Mouse (Mus musculus): ENCODE results near the gene Strap. TPM values are rescaled to one million over a fixed set of nuclear protein-coding genes. Genes with fewer than 3 reads are reported as not detected.

Gene Strap
- polyA plus RNA-seq, 1 experiment from 2014 or later = 188 TPM

GRCm38 (mm10) chr6:137771621-137772250, 36.9 kb downstream of the Strap start:
- H3K9me3 ChIP-seq (ENCODE audit: control insufficient read depth, low read length) = no peaks in the 10 kb centered on the region
- no peak overlapping the region for H3K27ac ChIP-seq (ENCODE audit: low read length)
- WGBS = 78% methylated on average over 3 of the region's 3 CpGs
- ATAC-seq = no peak
- H3K9ac ChIP-seq (replicated peaks; ENCODE audit: low read depth, low read length) = no peak overlapping the region
- H3K4me3 ChIP-seq (replicated peaks; ENCODE audit: low read length) = no peak overlapping the region
- no peaks in the 10 kb centered on the region for H3K27me3 ChIP-seq (replicated peaks; ENCODE audit: control insufficient read depth, insufficient read depth, low read length)
- H3K36me3 ChIP-seq (ENCODE audit: control insufficient read depth, insufficient read depth) = no peaks in the 10 kb centered on the region
- no peaks in the 10 kb centered on the region for H3K4me1 ChIP-seq (replicated peaks; ENCODE audit: control insufficient read depth, insufficient read depth, low read length)
- no peak overlapping the region for H3K4me2 ChIP-seq (ENCODE audit: low read length)

GRCm38 (mm10) chr6:137772918-137773636, 38.2 kb downstream of the Strap start:
- Histone ChIP-seq H3K4me3 (replicated peaks; ENCODE audit: low read length) (no peak overlapping the region), H3K9me3 (ENCODE audit: control insufficient read depth, low read length) (no peaks in the 10 kb centered on the region), H3K9ac (replicated peaks; ENCODE audit: low read depth, low read length) (no peak overlapping the region), H3K27ac (ENCODE audit: low read length) (no peak overlapping the region), H3K4me1 (replicated peaks; ENCODE audit: control insufficient read depth, insufficient read depth, low read length) (no peaks in the 10 kb centered on the region), H3K36me3 (ENCODE audit: control insufficient read depth, insufficient read depth) (no peaks in the 10 kb centered on the region), H3K27me3 (replicated peaks; ENCODE audit: control insufficient read depth, insufficient read depth, low read length) (no peaks in the 10 kb centered on the region), H3K4me2 (ENCODE audit: low read length) (no peak overlapping the region)
- no peak for ATAC-seq
- 94% methylated on average over 8 of the region's 8 CpGs for WGBS

GRCm38 (mm10) chr6:137773637-137774028, 38.8 kb downstream of the Strap start:
- Histone ChIP-seq H3K4me2 (ENCODE audit: low read length) (no peak overlapping the region), H3K4me3 (replicated peaks; ENCODE audit: low read length) (no peak overlapping the region), H3K36me3 (ENCODE audit: control insufficient read depth, insufficient read depth) (no peaks in the 10 kb centered on the region), H3K4me1 (replicated peaks; ENCODE audit: control insufficient read depth, insufficient read depth, low read length) (no peaks in the 10 kb centered on the region), H3K9ac (replicated peaks; ENCODE audit: low read depth, low read length) (no peak overlapping the region), H3K27ac (ENCODE audit: low read length) (no peak overlapping the region), H3K27me3 (replicated peaks; ENCODE audit: control insufficient read depth, insufficient read depth, low read length) (no peaks in the 10 kb centered on the region), H3K9me3 (ENCODE audit: control insufficient read depth, low read length) (no peaks in the 10 kb centered on the region)
- WGBS = 88% methylated on average over 6 of the region's 6 CpGs
- no peak for ATAC-seq

GRCm38 (mm10) chr6:137774166-137774565, 39.3 kb downstream of the Strap start:
- ATAC-seq = no peak
- Histone ChIP-seq H3K9me3 (ENCODE audit: control insufficient read depth, low read length) (no peaks in the 10 kb centered on the region), H3K4me1 (replicated peaks; ENCODE audit: control insufficient read depth, insufficient read depth, low read length) (no peaks in the 10 kb centered on the region), H3K4me3 (replicated peaks; ENCODE audit: low read length) (no peak overlapping the region), H3K27ac (ENCODE audit: low read length) (no peak overlapping the region), H3K4me2 (ENCODE audit: low read length) (no peak overlapping the region), H3K36me3 (ENCODE audit: control insufficient read depth, insufficient read depth) (no peaks in the 10 kb centered on the region), H3K27me3 (replicated peaks; ENCODE audit: control insufficient read depth, insufficient read depth, low read length) (no peaks in the 10 kb centered on the region), H3K9ac (replicated peaks; ENCODE audit: low read depth, low read length) (no peak overlapping the region)
- WGBS = 86% methylated on average over 13 of the region's 13 CpGs

GRCm38 (mm10) chr6:137775159-137775558, 40.3 kb downstream of the Strap start:
- no peaks in the 10 kb centered on the region for H3K4me1 ChIP-seq (replicated peaks; ENCODE audit: control insufficient read depth, insufficient read depth, low read length)
- H3K27ac ChIP-seq (ENCODE audit: low read length) = no peak overlapping the region
- no peak overlapping the region for H3K4me2 ChIP-seq (ENCODE audit: low read length)
- no peaks in the 10 kb centered on the region for H3K27me3 ChIP-seq (replicated peaks; ENCODE audit: control insufficient read depth, insufficient read depth, low read length)
- no peak overlapping the region for H3K4me3 ChIP-seq (replicated peaks; ENCODE audit: low read length)
- no peak overlapping the region for H3K9ac ChIP-seq (replicated peaks; ENCODE audit: low read depth, low read length)
- WGBS = 91% methylated on average over 8 of the region's 8 CpGs
- no peaks in the 10 kb centered on the region for H3K9me3 ChIP-seq (ENCODE audit: control insufficient read depth, low read length)
- no peak for ATAC-seq
- H3K36me3 ChIP-seq (ENCODE audit: control insufficient read depth, insufficient read depth) = no peaks in the 10 kb centered on the region

- Histone ChIP-seq H3K27ac (ENCODE audit: low read length) (no peak overlapping the region), H3K4me2 (ENCODE audit: low read length) (no peak overlapping the region), H3K27me3 (replicated peaks; ENCODE audit: control insufficient read depth, insufficient read depth, low read length) (no peaks in the 10 kb centered on the region), H3K9ac (replicated peaks; ENCODE audit: low read depth, low read length) (no peak overlapping the region), H3K36me3 (ENCODE audit: control insufficient read depth, insufficient read depth) (no peaks in the 10 kb centered on the region), H3K4me3 (replicated peaks; ENCODE audit: low read length) (no peak overlapping the region), H3K4me1 (replicated peaks; ENCODE audit: control insufficient read depth, insufficient read depth, low read length) (no peaks in the 10 kb centered on the region), H3K9me3 (ENCODE audit: control insufficient read depth, low read length) (no peaks in the 10 kb centered on the region)
- no peak for ATAC-seq
- WGBS = 93% methylated on average over 8 of the region's 8 CpGs
Observed at GRCm38 (mm10) chr6:137776981-137777380, 42.1 kb downstream of the Strap start.

- ATAC-seq = no peak
- Histone ChIP-seq H3K4me3 (replicated peaks; ENCODE audit: low read length) (no peak overlapping the region), H3K36me3 (ENCODE audit: control insufficient read depth, insufficient read depth) (no peaks in the 10 kb centered on the region), H3K9ac (replicated peaks; ENCODE audit: low read depth, low read length) (no peak overlapping the region), H3K4me2 (ENCODE audit: low read length) (no peak overlapping the region), H3K27me3 (replicated peaks; ENCODE audit: control insufficient read depth, insufficient read depth, low read length) (no peaks in the 10 kb centered on the region), H3K9me3 (ENCODE audit: control insufficient read depth, low read length) (no peaks in the 10 kb centered on the region), H3K4me1 (replicated peaks; ENCODE audit: control insufficient read depth, insufficient read depth, low read length) (no peaks in the 10 kb centered on the region), H3K27ac (ENCODE audit: low read length) (no peak overlapping the region)
- 88% methylated on average over 7 of the region's 7 CpGs for WGBS
Observed at GRCm38 (mm10) chr6:137783899-137784637, 49.2 kb downstream of the Strap start.

- no peak for ATAC-seq
- 84% methylated on average over 9 of the region's 9 CpGs for WGBS
Observed at GRCm38 (mm10) chr6:137788976-137789590, 54.2 kb downstream of the Strap start.

GRCm38 (mm10) chr6:137789658-137790057, 54.8 kb downstream of the Strap start:
- no peaks in the 10 kb centered on the region for H3K27me3 ChIP-seq (replicated peaks; ENCODE audit: control insufficient read depth, insufficient read depth, low read length)
- H3K27ac ChIP-seq (ENCODE audit: low read length) = no peak overlapping the region
- H3K4me3 ChIP-seq (replicated peaks; ENCODE audit: low read length) = no peak overlapping the region
- H3K9me3 ChIP-seq (ENCODE audit: control insufficient read depth, low read length) = no peaks in the 10 kb centered on the region
- H3K4me2 ChIP-seq (ENCODE audit: low read length) = no peak overlapping the region
- no peak overlapping the region for H3K9ac ChIP-seq (replicated peaks; ENCODE audit: low read depth, low read length)
- 73% methylated on average over 2 of the region's 2 CpGs for WGBS
- ATAC-seq = peak; percentile 26
- H3K36me3 ChIP-seq (ENCODE audit: control insufficient read depth, insufficient read depth) = no peaks in the 10 kb centered on the region
- H3K4me1 ChIP-seq (replicated peaks; ENCODE audit: control insufficient read depth, insufficient read depth, low read length) = no peaks in the 10 kb centered on the region

More at GRCm38 (mm10) chr6:137788976-137789590, 54.2 kb downstream of the Strap start:
- Histone ChIP-seq H3K9ac (replicated peaks; ENCODE audit: low read depth, low read length) (no peak overlapping the region), H3K4me1 (replicated peaks; ENCODE audit: control insufficient read depth, insufficient read depth, low read length) (no peaks in the 10 kb centered on the region), H3K27me3 (replicated peaks; ENCODE audit: control insufficient read depth, insufficient read depth, low read length) (no peaks in the 10 kb centered on the region), H3K4me3 (replicated peaks; ENCODE audit: low read length) (no peak overlapping the region), H3K4me2 (ENCODE audit: low read length) (no peak overlapping the region), H3K27ac (ENCODE audit: low read length) (no peak overlapping the region), H3K36me3 (ENCODE audit: control insufficient read depth, insufficient read depth) (no peaks in the 10 kb centered on the region), H3K9me3 (ENCODE audit: control insufficient read depth, low read length) (no peaks in the 10 kb centered on the region)
